Mouse (Mus musculus) megakaryocyte, embryonic 14.5 days (primary cell): ENCODE measurements at regions not wholly inside any gene's neighbourhood (a gene's known extent, or its start where the extent isn't known, plus 50 kb on each side); places are given as distances from the start of the nearest gene placed in this dataset.

Experiments used
- H3K27me3 ChIP-seq: replicated peaks from 2 replicates; pipeline ENCODE3; 2012; ENCODE audit warnings: inconsistent platforms
- H3K36me3 ChIP-seq: replicated peaks from 2 replicates; pipeline ENCODE3; 2012; ENCODE audit warnings: low read length, inconsistent platforms, mixed read lengths
- H3K4me1 ChIP-seq: 2 replicates; pipeline ENCODE4 v1.6.1; 2012; ENCODE audit warnings: inconsistent platforms
- H3K4me3 ChIP-seq: replicated peaks from 2 replicates; pipeline ENCODE3; 2012; ENCODE audit warnings: moderate library complexity, mild to moderate bottlenecking, inconsistent platforms
- H3K9me3 ChIP-seq: 2 replicates; pipeline ENCODE4 v1.6.1; 2012; ENCODE audit warnings: inconsistent platforms
- FLI1 ChIP-seq: IDR thresholded peaks from 2 replicates; pipeline ENCODE4 v1.6.1; 2012; ENCODE audit warnings: low read length, inconsistent platforms, mixed read lengths
- GATA1 ChIP-seq: IDR thresholded peaks from 3 replicates; pipeline ENCODE4 v1.6.1; 2012; ENCODE audit warnings: mixed read lengths, low read length, inconsistent platforms, borderline replicate concordance

DNA sequence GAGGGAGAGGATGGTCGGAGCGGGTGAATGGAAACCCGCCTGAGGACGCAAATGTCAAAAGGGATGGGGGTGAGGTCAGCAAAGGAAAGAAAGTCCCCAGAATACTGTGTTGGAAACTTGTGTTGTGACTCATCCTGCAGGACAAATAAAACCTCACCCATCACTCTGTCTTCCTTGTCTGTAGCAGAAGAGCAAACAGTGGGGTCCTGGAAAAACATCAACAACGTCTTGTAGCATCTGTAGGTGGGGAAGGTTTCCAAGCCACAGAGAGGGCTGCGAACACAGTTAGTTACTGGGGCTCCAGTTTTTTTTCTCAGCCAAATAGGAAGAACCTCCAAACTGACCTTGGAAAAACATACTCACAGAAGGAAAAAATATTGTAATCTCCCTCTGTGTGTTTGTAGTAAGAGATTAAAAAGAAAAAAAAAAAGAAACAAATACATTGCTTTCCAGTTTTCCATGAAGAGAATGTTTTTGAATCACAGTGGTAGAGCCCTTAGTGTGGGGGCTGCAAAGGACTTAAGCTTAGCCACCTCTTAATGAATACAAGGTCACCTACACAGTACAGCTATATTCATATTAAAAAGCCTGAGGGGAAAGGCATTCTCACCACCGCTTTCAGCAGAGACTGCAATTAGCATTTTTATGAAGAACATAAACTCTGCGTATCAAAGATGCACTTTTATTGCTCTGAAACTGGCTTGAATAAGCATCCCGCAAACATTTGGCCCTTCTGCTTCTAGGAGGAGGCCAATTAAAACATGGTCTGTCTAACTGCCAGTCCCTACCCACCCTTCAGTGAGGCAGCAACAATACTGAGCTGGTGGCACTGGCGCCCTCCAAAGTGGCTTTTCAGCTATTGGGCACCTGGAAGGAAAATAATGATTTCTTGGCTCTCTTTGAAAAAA lies 198.6 kb upstream of the Tprg start:
- Histone ChIP-seq H3K4me3 (no peak overlapping the region), H3K4me1 (no peaks in the 10 kb centered on the region), H3K36me3 (no peaks in the 10 kb centered on the region), H3K27me3 (no peaks in the 10 kb centered on the region), H3K9me3 (no peaks in the 10 kb centered on the region)
- TF ChIP-seq FLI1 (no peak), GATA1 (no peak)

DNA sequence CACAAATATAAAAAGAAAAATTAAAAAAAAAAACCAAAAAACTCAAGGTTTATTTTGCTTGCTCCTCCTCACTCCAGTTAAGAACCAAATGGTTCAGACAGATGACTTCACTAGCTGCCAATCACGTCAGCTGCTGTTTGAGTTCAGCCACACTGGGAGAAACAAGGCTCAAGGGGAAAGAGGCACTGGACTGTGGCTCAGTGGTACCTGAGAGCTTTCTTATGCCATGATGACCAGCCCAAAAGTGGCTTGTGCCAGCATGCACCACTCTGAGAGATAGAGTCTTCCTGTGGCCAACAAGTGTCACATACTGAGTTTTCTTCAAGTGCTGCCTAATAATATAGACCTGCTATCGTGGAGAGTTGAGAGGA lies 198.0 kb upstream of the Tprg start:
- Histone ChIP-seq H3K4me1 (no peaks in the 10 kb centered on the region), H3K9me3 (no peaks in the 10 kb centered on the region), H3K27me3 (no peaks in the 10 kb centered on the region), H3K36me3 (no peaks in the 10 kb centered on the region), H3K4me3 (no peak overlapping the region)
- no peak for TF ChIP-seq GATA1
- no peak for TF ChIP-seq FLI1

DNA sequence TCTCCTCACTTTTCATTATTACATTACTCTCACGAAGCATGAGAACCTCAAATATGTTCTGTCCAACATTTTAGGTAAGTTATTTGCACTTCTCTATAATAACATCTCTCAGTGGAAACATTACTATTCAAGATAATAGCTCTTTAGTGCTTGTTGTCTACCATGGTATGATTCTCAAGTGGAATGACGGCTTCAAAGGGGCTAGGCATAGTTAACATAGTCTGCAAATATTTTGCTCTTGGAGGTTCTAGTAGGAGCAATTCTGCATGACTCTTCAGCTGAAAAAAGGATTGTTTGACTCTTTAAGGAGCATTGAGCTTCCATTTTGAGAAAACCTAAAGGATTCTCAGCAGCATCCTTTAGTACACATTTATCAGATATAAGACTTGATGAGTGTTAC lies 182.5 kb upstream of the Tprg start:
- H3K27me3 ChIP-seq = peaks cover 1% of the 10 kb centered on the region
- H3K9me3 ChIP-seq = no peaks in the 10 kb centered on the region
- no peaks in the 10 kb centered on the region for H3K36me3 ChIP-seq
- H3K4me1 ChIP-seq = no peaks in the 10 kb centered on the region
- no peak for TF ChIP-seq FLI1
- TF ChIP-seq GATA1 = no peak
- no peak overlapping the region for H3K4me3 ChIP-seq

DNA sequence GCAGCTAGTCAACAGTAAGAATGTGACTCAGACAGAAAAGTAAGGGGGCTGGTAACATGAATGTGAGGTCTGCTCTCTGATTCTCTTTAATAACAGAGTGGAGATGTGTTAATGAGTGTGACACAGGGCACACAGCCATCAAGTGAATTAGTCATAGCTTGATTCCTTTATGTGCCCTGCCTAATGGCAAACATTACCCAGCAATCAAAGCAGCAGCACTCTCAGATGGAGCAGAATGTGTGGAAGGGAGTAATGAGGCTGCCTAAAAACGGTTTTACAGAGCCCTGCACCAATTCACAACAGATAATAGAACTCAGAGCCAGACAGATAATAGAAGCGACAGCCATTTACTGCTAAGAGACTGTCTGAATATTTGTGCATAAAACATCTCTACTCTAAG lies 182.0 kb upstream of the Tprg start:
- Histone ChIP-seq H3K9me3 (no peaks in the 10 kb centered on the region), H3K27me3 (peaks cover 1% of the 10 kb centered on the region), H3K4me3 (no peak overlapping the region), H3K36me3 (no peaks in the 10 kb centered on the region), H3K4me1 (no peaks in the 10 kb centered on the region)
- TF ChIP-seq GATA1 (no peak), FLI1 (no peak)

GRCm38 (mm10) chr16:25140164-25140563 lies 146.5 kb upstream of the Tprg start:
- no peak overlapping the region for H3K4me3 ChIP-seq
- H3K36me3 ChIP-seq = no peaks in the 10 kb centered on the region
- H3K4me1 ChIP-seq = no peaks in the 10 kb centered on the region
- no peaks in the 10 kb centered on the region for H3K9me3 ChIP-seq
- TF ChIP-seq FLI1 = no peak
- TF ChIP-seq GATA1 = no peak
- no peaks in the 10 kb centered on the region for H3K27me3 ChIP-seq

DNA sequence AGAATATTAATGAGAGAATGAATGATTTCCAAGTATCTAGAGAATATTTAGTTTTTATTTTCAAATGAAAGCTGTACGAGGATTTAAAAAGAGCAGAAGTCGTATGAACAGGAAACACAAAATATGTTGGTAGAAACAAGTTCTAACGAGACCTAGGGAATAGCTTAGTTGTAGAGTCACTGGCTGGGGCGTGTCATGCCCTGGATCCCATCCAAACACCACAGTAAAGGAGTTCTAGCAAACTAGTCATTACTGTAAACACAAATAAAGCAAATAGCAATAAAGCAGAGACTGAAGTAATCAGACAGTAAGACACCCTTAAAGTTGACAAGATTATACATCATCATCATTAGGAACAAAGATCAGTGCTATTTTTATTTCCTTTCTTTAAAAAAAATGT lies 139.1 kb upstream of the Tprg start:
- Histone ChIP-seq H3K27me3 (no peaks in the 10 kb centered on the region), H3K4me3 (no peak overlapping the region), H3K36me3 (no peaks in the 10 kb centered on the region), H3K9me3 (no peaks in the 10 kb centered on the region), H3K4me1 (no peaks in the 10 kb centered on the region)
- TF ChIP-seq GATA1 (no peak), FLI1 (no peak)

DNA sequence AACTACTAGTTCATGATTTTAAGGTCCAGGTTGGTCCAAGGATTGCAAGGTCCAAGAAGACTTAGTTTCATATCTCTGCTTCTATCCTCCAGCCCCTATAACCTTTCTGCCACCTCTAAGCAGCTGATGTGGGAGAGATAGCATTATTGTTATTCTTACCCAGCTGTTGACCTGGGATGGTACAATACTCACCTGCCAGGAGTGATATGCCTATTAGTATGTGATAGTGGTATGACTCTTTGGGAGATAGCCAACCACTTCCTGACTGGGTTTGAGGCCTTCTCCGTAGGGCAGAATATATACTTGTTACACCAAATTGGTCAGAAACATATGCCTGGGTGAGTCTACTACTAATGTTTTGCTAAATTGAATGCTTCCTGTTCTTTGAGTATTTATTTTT lies 137.4 kb upstream of the Tprg start:
- TF ChIP-seq GATA1 (no peak), FLI1 (no peak)
- no peaks in the 10 kb centered on the region for H3K4me1 ChIP-seq
- no peaks in the 10 kb centered on the region for H3K36me3 ChIP-seq
- no peaks in the 10 kb centered on the region for H3K27me3 ChIP-seq
- no peak overlapping the region for H3K4me3 ChIP-seq
- no peaks in the 10 kb centered on the region for H3K9me3 ChIP-seq

GRCm38 (mm10) chr16:25176870-25177269 lies 109.7 kb upstream of the Tprg start:
- no peaks in the 10 kb centered on the region for H3K27me3 ChIP-seq
- H3K4me1 ChIP-seq = no peaks in the 10 kb centered on the region
- H3K36me3 ChIP-seq = no peaks in the 10 kb centered on the region
- no peaks in the 10 kb centered on the region for H3K9me3 ChIP-seq
- no peak overlapping the region for H3K4me3 ChIP-seq
- TF ChIP-seq FLI1 (no peak), GATA1 (no peak)

DNA sequence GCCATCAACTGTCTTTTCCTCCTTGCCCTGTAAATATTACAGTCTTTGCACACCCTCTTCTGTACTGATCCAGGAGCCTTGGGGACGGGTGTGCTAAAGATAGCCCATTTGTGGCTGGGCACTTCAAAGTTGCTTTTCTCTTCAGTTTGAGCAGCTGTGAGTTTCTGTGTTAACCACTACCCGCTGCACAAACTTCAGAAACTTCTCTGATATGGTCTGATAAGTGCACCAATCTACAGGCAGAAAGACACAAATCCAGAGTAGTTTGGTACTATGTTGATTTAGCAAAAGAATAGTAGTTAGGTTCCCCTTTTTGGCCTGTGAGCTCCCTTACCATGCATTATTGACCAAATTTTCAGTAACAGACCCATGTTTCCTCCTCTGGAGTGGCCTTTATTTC lies 108.6 kb upstream of the Tprg start:
- TF ChIP-seq GATA1 (no peak), FLI1 (no peak)
- Histone ChIP-seq H3K4me1 (no peaks in the 10 kb centered on the region), H3K36me3 (no peaks in the 10 kb centered on the region), H3K4me3 (no peak overlapping the region), H3K9me3 (no peaks in the 10 kb centered on the region), H3K27me3 (no peaks in the 10 kb centered on the region)

- H3K27me3 ChIP-seq = no peaks in the 10 kb centered on the region
- H3K4me1 ChIP-seq = no peaks in the 10 kb centered on the region
These were observed 104.7 kb upstream of the Tprg start for GRCm38 (mm10) chr16:25181939-25182338.

DNA sequence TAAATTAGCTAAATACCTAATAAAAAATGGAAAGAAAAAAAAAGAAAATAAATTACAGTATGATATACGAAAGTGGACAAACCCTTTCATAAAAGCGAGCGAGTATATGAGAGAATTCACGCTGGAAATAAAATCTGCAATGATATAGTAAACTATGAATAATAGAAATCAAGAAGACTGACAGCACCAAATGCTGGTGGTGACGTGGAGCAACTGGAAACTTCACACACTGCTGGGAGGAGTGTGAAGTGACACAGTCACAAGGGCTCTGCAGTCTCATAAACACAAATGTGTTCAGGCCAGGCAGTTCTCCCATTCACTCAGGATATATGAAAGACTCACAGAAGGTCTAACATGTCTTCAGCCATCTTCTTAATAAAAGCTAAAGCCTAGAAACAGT lies 89.5 kb upstream of the Tprg start:
- H3K4me3 ChIP-seq = no peak overlapping the region
- peaks cover 24% of the 10 kb centered on the region for H3K4me1 ChIP-seq
- no peaks in the 10 kb centered on the region for H3K36me3 ChIP-seq
- no peaks in the 10 kb centered on the region for H3K27me3 ChIP-seq
- TF ChIP-seq FLI1 (no peak), GATA1 (no peak)
- H3K9me3 ChIP-seq = no peaks in the 10 kb centered on the region

More at GRCm38 (mm10) chr16:25181939-25182338, 104.7 kb upstream of the Tprg start:
- no peaks in the 10 kb centered on the region for H3K9me3 ChIP-seq
- no peak overlapping the region for H3K4me3 ChIP-seq
- H3K36me3 ChIP-seq = no peaks in the 10 kb centered on the region
- TF ChIP-seq FLI1 = no peak
- no peak for TF ChIP-seq GATA1
